Mouse (Mus musculus): ENCODE results near the gene Olfr748. TPM values are rescaled to one million over a fixed set of nuclear protein-coding genes. Genes with fewer than 3 reads are reported as not detected.
"Not testable (repeated sequence)": the region's sequence is repeated elsewhere in the genome, so short reads cannot be mapped to it uniquely, and the experiment has no call there.

Gene Olfr748
- polyA plus RNA-seq (2015; fragmentation: Nextera tagmentation; extraction: Ambion mirVana): not detected in 2 replicates

GRCm38 (mm10) chr14:50707073-50707472 lies at the start of gene Olfr748:
Gene Olfr748 (plus strand): TSS chr14:50707373.
- no peak within 1 kb of the TSS for H3K4me3 ChIP-seq (ENCODE audit: low read depth, low read length)
- no peaks in the 10 kb centered on the region for H3K27me3 ChIP-seq (ENCODE audit: control insufficient read depth, insufficient read depth, low read depth, low read length)
- H3K4me1 ChIP-seq (ENCODE audit: control insufficient read depth, low read depth, low read length): no peaks in the 10 kb centered on the region
- H3K36me3 ChIP-seq (ENCODE audit: control insufficient read depth, insufficient read depth): no peaks in the 10 kb centered on the region
- no peak within 1 kb of the TSS for H3K9ac ChIP-seq (ENCODE audit: low read depth, low read length)
- ATAC-seq (ENCODE audit: low read depth): no peak
- no peak within 1 kb of the TSS for H3K4me2 ChIP-seq (ENCODE audit: low read depth, low read length)
- WGBS (ENCODE audit: insufficient replicate concordance): 33% methylated on average over 1 of the region's 1 CpGs
- no peaks in the 10 kb centered on the region for H3K9me3 ChIP-seq (replicated peaks; ENCODE audit: control insufficient read depth, low read length)
- H3K27ac ChIP-seq (ENCODE audit: low read length): no peak within 1 kb of the TSS

- H3K4me1 ChIP-seq (ENCODE audit: control insufficient read depth, low read depth, low read length): no peaks in the 10 kb centered on the region
- ATAC-seq (ENCODE audit: low read depth): no peak
- no peaks in the 10 kb centered on the region for H3K27me3 ChIP-seq (ENCODE audit: control insufficient read depth, insufficient read depth, low read depth, low read length)
- no peak within 1 kb of the TSS for H3K4me2 ChIP-seq (ENCODE audit: low read depth, low read length)
- no peaks in the 10 kb centered on the region for H3K36me3 ChIP-seq (ENCODE audit: control insufficient read depth, insufficient read depth)
- H3K9me3 ChIP-seq (replicated peaks; ENCODE audit: control insufficient read depth, low read length): no peaks in the 10 kb centered on the region
- WGBS (ENCODE audit: insufficient replicate concordance): 70% methylated on average over 3 of the region's 3 CpGs
- no peak within 1 kb of the TSS for H3K4me3 ChIP-seq (ENCODE audit: low read depth, low read length)
- no peak within 1 kb of the TSS for H3K27ac ChIP-seq (ENCODE audit: low read length)
- no peak within 1 kb of the TSS for H3K9ac ChIP-seq (ENCODE audit: low read depth, low read length)
Observed at GRCm38 (mm10) chr14:50693106-50693505, 14.1 kb upstream of the Olfr748 start, which contains the start of gene Olfr747. Gene Olfr747 (minus strand): TSS chr14:50693206.

GRCm38 (mm10) chr14:50719875-50720274 lies 12.7 kb downstream of the Olfr748 start:
- not testable (repeated sequence) for H3K36me3 ChIP-seq (ENCODE audit: control insufficient read depth, insufficient read depth); H3K9me3 ChIP-seq (replicated peaks; ENCODE audit: control insufficient read depth, low read length); H3K4me2 ChIP-seq (ENCODE audit: low read depth, low read length); H3K4me3 ChIP-seq (ENCODE audit: low read depth, low read length); H3K27me3 ChIP-seq (ENCODE audit: control insufficient read depth, insufficient read depth, low read depth, low read length); H3K9ac ChIP-seq (ENCODE audit: low read depth, low read length); H3K27ac ChIP-seq (ENCODE audit: low read length); ATAC-seq (ENCODE audit: low read depth); H3K4me1 ChIP-seq (ENCODE audit: control insufficient read depth, low read depth, low read length)
- WGBS (ENCODE audit: insufficient replicate concordance): 75% methylated on average over 15 of the region's 15 CpGs

- WGBS (ENCODE audit: insufficient replicate concordance): 61% methylated on average over 3 of the region's 4 CpGs
- H3K9me3 ChIP-seq (replicated peaks; ENCODE audit: control insufficient read depth, low read length); H3K27ac ChIP-seq (ENCODE audit: low read length); H3K4me3 ChIP-seq (ENCODE audit: low read depth, low read length); H3K27me3 ChIP-seq (ENCODE audit: control insufficient read depth, insufficient read depth, low read depth, low read length); H3K4me2 ChIP-seq (ENCODE audit: low read depth, low read length); H3K36me3 ChIP-seq (ENCODE audit: control insufficient read depth, insufficient read depth); ATAC-seq (ENCODE audit: low read depth); H3K4me1 ChIP-seq (ENCODE audit: control insufficient read depth, low read depth, low read length); H3K9ac ChIP-seq (ENCODE audit: low read depth, low read length): not testable (repeated sequence)
Observed at GRCm38 (mm10) chr14:50722371-50722770, 15.2 kb downstream of the Olfr748 start.

- WGBS (ENCODE audit: insufficient replicate concordance): 31% methylated on average over 2 of the region's 2 CpGs
Observed at GRCm38 (mm10) chr14:50740334-50740733, 33.2 kb downstream of the Olfr748 start.

GRCm38 (mm10) chr14:50741584-50741983 lies 34.4 kb downstream of the Olfr748 start:
- H3K9ac ChIP-seq (ENCODE audit: low read depth, low read length): no peak overlapping the region
- WGBS (ENCODE audit: insufficient replicate concordance): 44% methylated on average over 2 of the region's 2 CpGs
- no peak for ATAC-seq (ENCODE audit: low read depth)

More at GRCm38 (mm10) chr14:50740334-50740733, 33.2 kb downstream of the Olfr748 start:
- Histone ChIP-seq H3K4me2 (ENCODE audit: low read depth, low read length) (no peak overlapping the region), H3K27ac (ENCODE audit: low read length) (no peak overlapping the region), H3K27me3 (ENCODE audit: control insufficient read depth, insufficient read depth, low read depth, low read length) (no peaks in the 10 kb centered on the region), H3K36me3 (ENCODE audit: control insufficient read depth, insufficient read depth) (no peaks in the 10 kb centered on the region), H3K9me3 (replicated peaks; ENCODE audit: control insufficient read depth, low read length) (no peaks in the 10 kb centered on the region), H3K9ac (ENCODE audit: low read depth, low read length) (no peak overlapping the region), H3K4me3 (ENCODE audit: low read depth, low read length) (no peak overlapping the region), H3K4me1 (ENCODE audit: control insufficient read depth, low read depth, low read length) (no peaks in the 10 kb centered on the region)
- no peak for ATAC-seq (ENCODE audit: low read depth)

GRCm38 (mm10) chr14:50744994-50745393 lies 37.8 kb downstream of the Olfr748 start, which contains the start of gene Olfr749:
Gene Olfr749 (minus strand): TSS chr14:50745094.
- H3K27ac ChIP-seq (ENCODE audit: low read length): no peak within 1 kb of the TSS
- no peak within 1 kb of the TSS for H3K4me3 ChIP-seq (ENCODE audit: low read depth, low read length)
- H3K36me3 ChIP-seq (ENCODE audit: control insufficient read depth, insufficient read depth): no peaks in the 10 kb centered on the region
- no peak within 1 kb of the TSS for H3K4me2 ChIP-seq (ENCODE audit: low read depth, low read length)
- ATAC-seq (ENCODE audit: low read depth): no peak
- H3K4me1 ChIP-seq (ENCODE audit: control insufficient read depth, low read depth, low read length): no peaks in the 10 kb centered on the region
- H3K9ac ChIP-seq (ENCODE audit: low read depth, low read length): no peak within 1 kb of the TSS
- H3K9me3 ChIP-seq (replicated peaks; ENCODE audit: control insufficient read depth, low read length): no peaks in the 10 kb centered on the region
- no peaks in the 10 kb centered on the region for H3K27me3 ChIP-seq (ENCODE audit: control insufficient read depth, insufficient read depth, low read depth, low read length)

More at GRCm38 (mm10) chr14:50741584-50741983, 34.4 kb downstream of the Olfr748 start:
- no peaks in the 10 kb centered on the region for H3K4me1 ChIP-seq (ENCODE audit: control insufficient read depth, low read depth, low read length)
- no peaks in the 10 kb centered on the region for H3K36me3 ChIP-seq (ENCODE audit: control insufficient read depth, insufficient read depth)
- H3K4me2 ChIP-seq (ENCODE audit: low read depth, low read length): no peak overlapping the region
- no peak overlapping the region for H3K27ac ChIP-seq (ENCODE audit: low read length)
- H3K4me3 ChIP-seq (ENCODE audit: low read depth, low read length): no peak overlapping the region
- no peaks in the 10 kb centered on the region for H3K27me3 ChIP-seq (ENCODE audit: control insufficient read depth, insufficient read depth, low read depth, low read length)
- no peaks in the 10 kb centered on the region for H3K9me3 ChIP-seq (replicated peaks; ENCODE audit: control insufficient read depth, low read length)

- no peak overlapping the region for H3K9ac ChIP-seq (ENCODE audit: low read depth, low read length)
- H3K9me3 ChIP-seq (replicated peaks; ENCODE audit: control insufficient read depth, low read length): no peaks in the 10 kb centered on the region
- no peak overlapping the region for H3K27ac ChIP-seq (ENCODE audit: low read length)
- H3K36me3 ChIP-seq (ENCODE audit: control insufficient read depth, insufficient read depth): no peaks in the 10 kb centered on the region
- ATAC-seq (ENCODE audit: low read depth): no peak
- no peaks in the 10 kb centered on the region for H3K27me3 ChIP-seq (ENCODE audit: control insufficient read depth, insufficient read depth, low read depth, low read length)
- 62% methylated on average over 5 of the region's 5 CpGs for WGBS (ENCODE audit: insufficient replicate concordance)
- no peak overlapping the region for H3K4me3 ChIP-seq (ENCODE audit: low read depth, low read length)
- H3K4me1 ChIP-seq (ENCODE audit: control insufficient read depth, low read depth, low read length): no peaks in the 10 kb centered on the region
- no peak overlapping the region for H3K4me2 ChIP-seq (ENCODE audit: low read depth, low read length)
Observed at GRCm38 (mm10) chr14:50758416-50759085, 51.4 kb downstream of the Olfr748 start.
